Comparison of ENCODE assay signal across 8 mouse cellular contexts in the genomic region with DNA sequence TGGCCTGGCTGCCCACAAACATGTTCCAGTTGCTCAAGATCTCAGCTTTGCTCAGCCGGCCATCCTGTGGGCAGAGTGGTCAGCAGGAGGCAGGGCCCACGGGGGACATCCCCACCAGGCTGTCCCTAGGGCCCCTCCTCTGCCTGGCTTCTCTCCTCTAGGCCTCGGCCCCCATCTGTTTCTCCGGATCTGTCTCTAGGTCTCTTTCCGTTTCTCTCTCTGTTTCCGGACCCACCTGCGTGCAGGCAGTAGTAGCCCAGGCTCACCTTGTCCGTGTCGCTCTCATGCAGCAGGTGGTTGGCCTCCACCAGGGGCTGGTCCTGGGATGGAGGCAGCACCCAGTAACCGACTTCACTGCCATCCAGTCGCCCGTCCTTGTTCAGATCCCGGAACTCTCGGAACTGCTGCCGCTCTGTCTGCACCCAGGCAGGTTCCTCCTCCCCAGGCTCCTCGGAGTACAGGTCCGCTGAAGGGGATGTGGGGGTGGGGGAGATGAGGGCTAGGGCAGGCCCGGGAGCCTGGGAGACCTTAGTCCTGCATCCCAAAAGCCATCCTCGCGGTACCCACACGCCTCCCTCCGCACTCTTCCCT. TPM values are rescaled to one million over a fixed set of nuclear protein-coding genes. Genes with fewer than 3 reads are reported as not detected.
DNase-seq lines count a peak whose midpoint lies in the region; ATAC-seq lines count a peak whose summit lies in the region.

No protein-coding gene starts in this region.

- 76% methylated on average over 22 of the region's 22 CpGs for WGBS in heart, embryonic 11.5 days (ENCODE audit: insufficient replicate concordance)
- WGBS in midbrain, embryonic 14.5 days = 89% methylated on average over 22 of the region's 22 CpGs
- WGBS in midbrain, embryonic 15.5 days = 86% methylated on average over 22 of the region's 22 CpGs
- 79% methylated on average over 22 of the region's 22 CpGs for WGBS in intestine, embryonic 16.5 days

- H3K27me3 ChIP-seq in heart, embryonic 11.5 days (ENCODE audit: control insufficient read depth, insufficient read depth, low read length) = no peaks in the 10 kb centered on the region
- H3K27me3 ChIP-seq in midbrain, embryonic 14.5 days (ENCODE audit: control insufficient read depth, insufficient read depth, low read length) = no peaks in the 10 kb centered on the region
- H3K27me3 ChIP-seq in midbrain, embryonic 15.5 days (replicated peaks) = no peaks in the 10 kb centered on the region
- no peaks in the 10 kb centered on the region for H3K27me3 ChIP-seq in intestine, embryonic 16.5 days (replicated peaks; ENCODE audit: control insufficient read depth, insufficient read depth, low read length)

- DNase-seq in heart, adult 8-10 months (ENCODE audit: low spot score) = no peak
- no peak for DNase-seq in midbrain, embryonic 14.5 days
- peak; percentile 53 for DNase-seq in thymus, postnatal 0 days (ENCODE audit: low spot score)
- DNase-seq in right cerebral cortex, adult 18-20 months = no peak
- DNase-seq in layer of hippocampus, adult 18-20 months (ENCODE audit: low spot score in 2 of 2) = no peak

- H3K9me3 ChIP-seq in heart, embryonic 11.5 days (replicated peaks; ENCODE audit: control insufficient read depth, low read length) = no peaks in the 10 kb centered on the region; the same call in 1 of the 2 replicates
- H3K9me3 ChIP-seq in midbrain, embryonic 14.5 days (ENCODE audit: control insufficient read depth, low read length) = no peaks in the 10 kb centered on the region
- no peaks in the 10 kb centered on the region for H3K9me3 ChIP-seq in midbrain, embryonic 15.5 days
- H3K9me3 ChIP-seq in intestine, embryonic 16.5 days (ENCODE audit: control insufficient read depth, low read length) = no peaks in the 10 kb centered on the region

- H3K4me3 ChIP-seq in heart, embryonic 11.5 days (ENCODE audit: low read depth, low read length) = no peak overlapping the region
- no peak overlapping the region for H3K4me3 ChIP-seq in midbrain, embryonic 14.5 days (replicated peaks; ENCODE audit: low read depth, low read length)
- H3K4me3 ChIP-seq in midbrain, embryonic 15.5 days = no peak overlapping the region
- H3K4me3 ChIP-seq in intestine, embryonic 16.5 days (ENCODE audit: low read length) = no peak overlapping the region

- H3K9ac ChIP-seq in heart, embryonic 11.5 days (ENCODE audit: low read depth, low read length) = 0 out of 2 replicates have a peak overlapping the region, but pooled peaks have one; percentile 16
- H3K9ac ChIP-seq in midbrain, embryonic 14.5 days (replicated peaks; ENCODE audit: low read length) = no peak overlapping the region
- H3K9ac ChIP-seq in midbrain, embryonic 15.5 days = no peak overlapping the region
- peak overlapping the region; percentile 35; the same call in 1 of the 2 replicates for H3K9ac ChIP-seq in intestine, embryonic 16.5 days (ENCODE audit: low read depth, low read length)

- H3K36me3 ChIP-seq in heart, embryonic 11.5 days (ENCODE audit: control insufficient read depth, insufficient read depth, low read length) = peaks cover 41% of the 10 kb centered on the region
- peaks cover 7% of the 10 kb centered on the region for H3K36me3 ChIP-seq in midbrain, embryonic 14.5 days (ENCODE audit: control insufficient read depth, insufficient read depth, low read length)
- H3K36me3 ChIP-seq in midbrain, embryonic 15.5 days (replicated peaks) = no peaks in the 10 kb centered on the region
- peaks cover 15% of the 10 kb centered on the region; the same call in 1 of the 2 replicates for H3K36me3 ChIP-seq in intestine, embryonic 16.5 days (ENCODE audit: control insufficient read depth, insufficient read depth, low read length)

- H3K4me2 ChIP-seq in heart, embryonic 11.5 days = no peak overlapping the region
- H3K4me2 ChIP-seq in midbrain, embryonic 14.5 days (ENCODE audit: low read length) = no peak overlapping the region
- no peak overlapping the region for H3K4me2 ChIP-seq in midbrain, embryonic 15.5 days
- H3K4me2 ChIP-seq in intestine, embryonic 16.5 days (ENCODE audit: low read depth, low read length) = no peak overlapping the region

- no peak for ATAC-seq in heart, embryonic 11.5 days (replicated peaks; ENCODE audit: insufficient number of reproducible peaks, low FRiP score, low TSS enrichment)
- ATAC-seq in midbrain, embryonic 14.5 days (ENCODE audit: low FRiP score, low TSS enrichment) = no peak
- no peak for ATAC-seq in midbrain, embryonic 15.5 days (replicated peaks)
- no peak for ATAC-seq in intestine, embryonic 16.5 days

- H3K4me1 ChIP-seq in heart, embryonic 11.5 days (ENCODE audit: control insufficient read depth, insufficient read depth, low read length) = no peaks in the 10 kb centered on the region
- H3K4me1 ChIP-seq in midbrain, embryonic 14.5 days (ENCODE audit: control insufficient read depth, insufficient read depth, low read length) = no peaks in the 10 kb centered on the region
- peaks cover 3% of the 10 kb centered on the region; the same call in 1 of the 2 replicates for H3K4me1 ChIP-seq in midbrain, embryonic 15.5 days
- H3K4me1 ChIP-seq in intestine, embryonic 16.5 days (ENCODE audit: control insufficient read depth, insufficient read depth, low read length) = peaks cover 9% of the 10 kb centered on the region

- H3K27ac ChIP-seq in heart, embryonic 11.5 days (ENCODE audit: low read depth, low read length) = no peak overlapping the region
- 0 out of 2 replicates have a peak overlapping the region, but pooled peaks have one; percentile 49 for H3K27ac ChIP-seq in midbrain, embryonic 14.5 days (replicated peaks; ENCODE audit: low read depth, low read length)
- no peak overlapping the region for H3K27ac ChIP-seq in midbrain, embryonic 15.5 days
- no peak overlapping the region; the same call in 1 of the 2 replicates for H3K27ac ChIP-seq in intestine, embryonic 16.5 days (ENCODE audit: low read length)

RNA-seq across cellular contexts. Expression of a gene that starts 8.6 kb away (rescaled TPM):
- polyA plus RNA-seq in heart, embryonic 11.5 days (2014; fragmentation: Nextera tagmentation; extraction: Ambion mirVana) = 339 and 341 TPM in 2 replicates
- total RNA-seq in heart, adult 8-10 months (2022) = 10 to 100 TPM; 17.8 to 27.4 (median 21.4) TPM
- polyA plus RNA-seq in midbrain, embryonic 14.5 days (2014; fragmentation: Nextera tagmentation; extraction: Ambion mirVana) = 31.2 and 59.3 TPM in 2 replicates
- polyA plus RNA-seq in midbrain, embryonic 15.5 days (2015; fragmentation: Nextera tagmentation; extraction: Ambion mirVana) = 55.4 and 62.2 TPM in 2 replicates
- 237 and 260 TPM in 2 replicates for polyA plus RNA-seq in intestine, embryonic 16.5 days (2015; fragmentation: Nextera tagmentation; extraction: Ambion mirVana)
- polyA plus RNA-seq in thymus, postnatal 0 days (2015; fragmentation: Nextera tagmentation; extraction: Ambion mirVana) = 41.4 and 41.8 TPM in 2 replicates
- total RNA-seq in layer of hippocampus, adult 18-20 months (2021) = 1 to 10 TPM; 7.4 to 8.5 TPM

RNA-seq across cellular contexts. Expression of a gene that starts 20.3 kb away (rescaled TPM):
- 15.1 and 20.5 TPM in 2 replicates for polyA plus RNA-seq in heart, embryonic 11.5 days (2014; fragmentation: Nextera tagmentation; extraction: Ambion mirVana)
- 10 to 100 TPM; 65.6 to 77.1 (median 67.5) TPM for total RNA-seq in heart, adult 8-10 months (2022)
- 4.8 and 21.8 TPM in 2 replicates for polyA plus RNA-seq in midbrain, embryonic 14.5 days (2014; fragmentation: Nextera tagmentation; extraction: Ambion mirVana)
- polyA plus RNA-seq in midbrain, embryonic 15.5 days (2015; fragmentation: Nextera tagmentation; extraction: Ambion mirVana) = 32.0 and 36.8 TPM in 2 replicates
- 334 and 458 TPM in 2 replicates for polyA plus RNA-seq in intestine, embryonic 16.5 days (2015; fragmentation: Nextera tagmentation; extraction: Ambion mirVana)
- polyA plus RNA-seq in thymus, postnatal 0 days (2015; fragmentation: Nextera tagmentation; extraction: Ambion mirVana) = 42.6 and 47.6 TPM in 2 replicates
- 10 to 100 TPM; 14.8 to 18.7 TPM for total RNA-seq in layer of hippocampus, adult 18-20 months (2021)

RNA-seq across cellular contexts. Expression of a gene that starts 20.9 kb away (rescaled TPM):
- polyA plus RNA-seq in heart, embryonic 11.5 days (2014; fragmentation: Nextera tagmentation; extraction: Ambion mirVana) = 11.7 and 13.3 TPM in 2 replicates
- 1 to 10 TPM; 5.6 to 7.8 (median 6.7) TPM for total RNA-seq in heart, adult 8-10 months (2022)
- polyA plus RNA-seq in midbrain, embryonic 14.5 days (2014; fragmentation: Nextera tagmentation; extraction: Ambion mirVana) = 10.1 and 12.2 TPM in 2 replicates
- polyA plus RNA-seq in midbrain, embryonic 15.5 days (2015; fragmentation: Nextera tagmentation; extraction: Ambion mirVana) = 15.7 and 15.9 TPM in 2 replicates
- 38.3 and 40.4 TPM in 2 replicates for polyA plus RNA-seq in intestine, embryonic 16.5 days (2015; fragmentation: Nextera tagmentation; extraction: Ambion mirVana)
- 9.9 and 10.0 TPM in 2 replicates for polyA plus RNA-seq in thymus, postnatal 0 days (2015; fragmentation: Nextera tagmentation; extraction: Ambion mirVana)
- total RNA-seq in layer of hippocampus, adult 18-20 months (2021) = 1 to 10 TPM; 5.9 TPM

RNA-seq across cellular contexts. Expression of a gene that starts 21.2 kb away (rescaled TPM):
- 54.2 and 58.9 TPM in 2 replicates for polyA plus RNA-seq in heart, embryonic 11.5 days (2014; fragmentation: Nextera tagmentation; extraction: Ambion mirVana)
- 10 to 100 TPM; 30.6 to 33.8 (median 32.7) TPM for total RNA-seq in heart, adult 8-10 months (2022)
- 55.3 and 65.9 TPM in 2 replicates for polyA plus RNA-seq in midbrain, embryonic 14.5 days (2014; fragmentation: Nextera tagmentation; extraction: Ambion mirVana)
- polyA plus RNA-seq in midbrain, embryonic 15.5 days (2015; fragmentation: Nextera tagmentation; extraction: Ambion mirVana) = 67.2 and 72.1 TPM in 2 replicates
- 54.0 and 56.0 TPM in 2 replicates for polyA plus RNA-seq in intestine, embryonic 16.5 days (2015; fragmentation: Nextera tagmentation; extraction: Ambion mirVana)
- 84.4 and 86.3 TPM in 2 replicates for polyA plus RNA-seq in thymus, postnatal 0 days (2015; fragmentation: Nextera tagmentation; extraction: Ambion mirVana)
- total RNA-seq in layer of hippocampus, adult 18-20 months (2021) = 10 to 100 TPM; 50.8 to 57.6 TPM

RNA-seq across cellular contexts. Expression of a gene that starts 30.7 kb away (rescaled TPM):
- 7.9 and 12.1 TPM in 2 replicates for polyA plus RNA-seq in heart, embryonic 11.5 days (2014; fragmentation: Nextera tagmentation; extraction: Ambion mirVana)
- total RNA-seq in heart, adult 8-10 months (2022) = 10 to 100 TPM; 22.4 to 26.3 (median 24.9) TPM
- polyA plus RNA-seq in midbrain, embryonic 14.5 days (2014; fragmentation: Nextera tagmentation; extraction: Ambion mirVana) = 19.5 and 21.4 TPM in 2 replicates
- polyA plus RNA-seq in midbrain, embryonic 15.5 days (2015; fragmentation: Nextera tagmentation; extraction: Ambion mirVana) = 16.2 and 18.1 TPM in 2 replicates
- polyA plus RNA-seq in intestine, embryonic 16.5 days (2015; fragmentation: Nextera tagmentation; extraction: Ambion mirVana) = 6.3 and 6.4 TPM in 2 replicates
- polyA plus RNA-seq in thymus, postnatal 0 days (2015; fragmentation: Nextera tagmentation; extraction: Ambion mirVana) = 7.6 and 9.0 TPM in 2 replicates
- 10 to 100 TPM; 75.7 to 77.5 TPM for total RNA-seq in layer of hippocampus, adult 18-20 months (2021)

Comparison
In these comparisons a context has a peak if more than half of its experiments do, and no peak if none do; other contexts are left out.
1. H3K9ac ChIP-seq: peak in heart, embryonic 11.5 days (single experiment) and intestine, embryonic 16.5 days (single experiment); none in midbrain, embryonic 14.5 days (single experiment) and midbrain, embryonic 15.5 days (single experiment).